Mouse (Mus musculus) left cerebral cortex, postnatal 25 days (tissue): ENCODE measurements around the gene Ankrd13a. TPM values are rescaled to one million over a fixed set of nuclear protein-coding genes. Genes with fewer than 3 reads are reported as not detected.
A peak's percentile ranks its signal among the peaks of the same experiment; 100 is the strongest.

Experiments
- DNase-seq, 2 experiments: peaks; one replicate each; pipeline ENCODE4 v3.0.0; 2022; ENCODE audit warnings: low spot score in 2 of 2, mixed read lengths in 1 of 2
- intact Hi-C: fragments of 180-260 bp; cut with DNase I; formaldehyde crosslinking; loops from one replicate; pipeline ENCODE4 v1.15.1; 2025
- total RNA-seq, 2 experiments: library from RNA; stranded (reverse); gene quantifications; 2 replicates each; pipeline ENCODE4 v1.2.3; 2021

Gene Ankrd13a
- 10 to 100 TPM; 30.6 to 34.9 TPM for total RNA-seq

DNA sequence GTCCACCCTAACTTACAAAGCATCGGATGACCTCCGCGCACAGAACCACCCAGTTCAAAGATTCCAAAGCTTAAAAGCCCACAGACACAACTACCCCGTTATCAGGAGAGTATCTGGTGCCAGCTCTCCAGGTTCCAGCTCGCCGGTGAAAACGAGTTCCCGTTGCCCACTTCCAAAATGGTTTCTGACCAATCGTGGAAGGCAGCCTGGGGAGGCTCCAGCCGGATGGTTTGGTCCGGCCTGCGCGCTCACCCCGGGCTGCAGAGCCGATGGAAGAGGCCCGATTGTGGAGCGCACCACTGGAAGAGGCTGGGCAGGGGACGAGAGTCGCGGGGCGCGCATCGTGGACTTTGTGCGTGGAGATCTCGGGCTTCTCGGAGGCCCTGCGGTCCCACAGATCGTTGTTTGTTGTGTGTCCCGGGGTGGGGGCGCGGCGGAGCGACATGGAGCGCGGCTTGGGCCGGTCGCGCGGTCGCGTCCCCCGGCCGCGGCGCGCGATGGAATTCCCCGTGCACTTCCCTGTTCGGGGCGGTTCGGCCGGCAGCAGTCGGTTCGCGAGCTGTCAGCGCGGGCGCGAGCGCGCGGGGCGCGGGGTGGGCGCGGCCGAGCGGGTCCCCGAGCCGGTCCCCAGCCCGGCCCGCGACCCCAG lies at the start of gene Ankrd13a:
TSS of gene Ankrd13a (plus strand) at position 275 of the 649 bp plus-strand sequence.
- peak; percentile 92 to 96 for DNase-seq
- intact Hi-C loops = loop anchor here (5.0 kb wide), 1 partner anchor 207 kb away; the partner anchor contains the start of gene Fam222a

GRCm38 (mm10) chr5:114728160-114728559 lies 46.3 kb upstream of the Ankrd13a start:
- DNase-seq = no peak
- intact Hi-C loops = no loop called here

GRCm38 (mm10) chr5:114730129-114730528 lies 44.3 kb upstream of the Ankrd13a start:
- intact Hi-C loops = no loop called here
- no peak for DNase-seq

DNA sequence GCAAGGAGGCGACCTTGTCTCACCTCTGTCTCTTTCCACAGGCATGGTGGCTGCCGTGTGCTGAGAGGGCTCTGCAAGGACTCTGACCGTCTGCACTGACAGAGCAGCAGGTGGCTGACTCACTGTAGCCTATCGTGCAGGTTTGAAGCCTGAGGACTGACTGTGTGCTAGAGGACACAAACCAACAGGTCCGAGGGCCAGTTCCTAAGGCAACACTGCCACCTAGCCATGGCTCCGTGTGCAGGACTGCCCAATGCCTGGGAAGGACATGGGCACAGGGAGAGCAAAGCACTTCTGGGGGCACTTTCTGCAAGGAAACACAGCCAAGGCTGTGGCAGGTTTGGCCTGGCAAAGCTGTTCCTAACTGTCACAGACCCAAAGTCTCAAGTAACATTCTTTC lies 43.0 kb upstream of the Ankrd13a start:
- no peak for DNase-seq
- intact Hi-C loops = no loop called here

DNA sequence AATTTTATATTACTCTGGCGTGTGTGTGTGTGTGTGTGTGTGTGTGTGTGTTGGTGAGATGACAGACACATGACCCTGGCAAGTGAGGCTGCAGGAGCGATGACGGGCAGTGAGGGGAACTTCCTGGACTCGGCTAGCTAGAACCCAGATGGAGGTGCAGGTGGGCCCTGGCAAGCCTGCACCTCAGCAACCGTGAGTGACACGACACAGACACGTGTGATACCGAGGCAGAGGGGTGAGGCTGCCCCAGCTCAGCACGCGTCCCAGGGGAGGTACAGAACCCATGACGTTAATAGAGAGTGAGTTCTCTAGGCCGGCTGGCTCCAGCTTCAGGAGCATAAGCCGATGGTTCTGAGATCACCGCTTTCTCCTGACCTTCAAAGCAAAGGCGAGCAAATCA lies 42.5 kb upstream of the Ankrd13a start:
- DNase-seq = no peak
- intact Hi-C loops = no loop called here

DNA sequence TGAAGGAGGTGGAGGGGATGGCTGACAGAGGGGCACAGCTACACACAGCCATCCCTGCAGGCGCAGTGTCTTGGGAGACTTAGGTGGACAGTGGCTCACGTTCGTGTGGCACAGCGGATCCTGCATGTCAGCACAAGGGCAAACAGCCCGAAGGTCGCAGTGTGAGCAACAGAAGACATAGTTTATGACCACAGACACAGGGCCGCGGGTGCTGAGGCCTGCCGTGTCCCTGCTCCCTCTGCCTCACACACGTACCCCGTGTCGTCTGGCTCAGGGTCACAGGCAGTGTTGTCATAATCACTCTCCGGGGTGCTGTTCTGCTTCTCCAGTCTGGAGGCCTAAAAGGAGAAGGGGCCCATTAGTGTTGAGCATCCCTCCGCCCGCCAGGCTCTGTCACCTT lies 40.9 kb upstream of the Ankrd13a start:
- intact Hi-C loops = no loop called here
- DNase-seq = no peak

DNA sequence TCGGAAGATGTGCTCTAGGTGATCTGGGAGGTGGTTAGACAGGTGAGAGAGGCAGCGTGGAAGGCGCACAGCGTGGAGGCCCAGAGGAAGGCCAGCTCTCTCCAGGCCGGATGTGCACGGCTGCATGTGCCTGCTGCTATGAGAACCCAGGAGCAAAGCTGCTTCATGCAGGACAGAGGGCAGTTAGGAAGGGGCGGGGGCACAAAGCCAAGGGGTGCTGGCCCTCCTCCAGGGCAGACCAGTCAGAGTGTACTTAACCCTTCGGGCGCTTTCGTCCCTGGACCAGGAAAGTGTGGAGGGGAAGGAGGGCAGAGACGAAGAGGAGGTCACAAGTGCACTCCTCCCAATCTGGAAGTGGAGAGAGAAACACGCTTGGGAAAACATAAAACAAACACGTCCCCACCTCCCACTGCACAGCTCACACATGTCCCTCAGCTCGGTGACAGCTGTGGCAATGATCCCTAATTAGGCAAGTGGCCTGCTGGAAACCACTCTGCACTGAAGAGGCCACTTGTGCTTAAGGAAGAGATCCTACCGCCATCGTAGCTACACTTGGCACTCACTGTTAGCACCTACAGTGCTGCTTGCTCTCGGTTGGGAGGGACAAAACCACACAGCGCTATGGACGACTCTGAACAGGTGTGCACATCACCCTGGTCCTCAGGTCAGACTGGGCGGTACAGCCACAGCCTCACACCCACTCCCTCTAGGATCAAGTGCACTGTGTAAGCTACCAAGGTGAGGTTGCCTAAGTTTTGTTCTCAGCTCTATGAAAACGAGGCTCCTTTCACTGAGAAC lies 37.2 kb upstream of the Ankrd13a start:
- intact Hi-C loops = no loop called here
- no peak for DNase-seq

DNA sequence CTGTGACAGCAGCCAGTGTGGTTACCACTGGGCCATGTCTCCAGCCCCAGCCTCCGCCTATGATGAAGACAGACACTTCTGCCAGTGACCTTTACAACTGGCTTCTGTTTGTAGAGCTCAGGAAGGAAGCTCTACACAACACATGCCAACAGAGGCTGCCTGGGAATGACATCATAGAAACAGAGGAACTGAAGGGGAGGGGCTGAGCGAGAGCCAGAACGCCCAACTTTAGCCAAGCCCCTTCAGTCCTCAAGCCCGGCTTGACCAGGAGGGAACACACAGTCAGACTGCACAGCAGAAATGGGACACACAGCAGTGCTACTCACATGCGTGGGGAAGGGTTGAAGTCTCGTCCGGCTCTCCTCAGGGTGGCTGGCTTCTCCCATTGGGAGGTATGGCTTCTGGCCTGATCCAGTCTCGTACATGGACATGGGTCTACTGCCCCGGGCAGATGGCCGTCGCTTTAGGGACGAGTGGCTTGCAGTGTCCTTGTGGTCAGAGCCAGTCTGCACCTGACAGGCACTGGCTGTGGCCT lies 35.7 kb upstream of the Ankrd13a start:
- intact Hi-C loops = no loop called here
- DNase-seq = no peak

DNA sequence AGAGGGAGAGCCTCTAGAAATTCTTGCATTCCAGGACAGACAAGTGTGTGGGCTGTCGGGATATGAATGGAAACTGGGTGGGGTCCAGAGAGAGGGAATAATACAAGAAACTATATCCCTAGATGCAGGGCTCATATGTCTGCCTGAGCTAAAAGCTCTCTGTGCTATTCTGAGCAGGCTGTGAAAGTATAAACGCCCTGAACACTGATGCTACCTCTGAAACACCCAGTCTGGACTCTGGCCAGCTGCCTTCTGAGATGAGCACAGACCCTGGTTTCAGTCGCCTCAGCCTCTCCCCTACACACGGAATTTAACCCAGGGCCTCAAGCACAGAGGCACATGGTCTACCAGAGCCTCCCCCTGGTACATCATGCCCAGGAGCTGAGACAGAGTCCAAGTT lies 33.9 kb upstream of the Ankrd13a start:
- peak in 1 of 2 experiments; percentile 62 for DNase-seq
- intact Hi-C loops = no loop called here

- intact Hi-C loops = no loop called here
- DNase-seq = no peak
Measured at GRCm38 (mm10) chr5:114742572-114742971, 31.9 kb upstream of the Ankrd13a start.

DNA sequence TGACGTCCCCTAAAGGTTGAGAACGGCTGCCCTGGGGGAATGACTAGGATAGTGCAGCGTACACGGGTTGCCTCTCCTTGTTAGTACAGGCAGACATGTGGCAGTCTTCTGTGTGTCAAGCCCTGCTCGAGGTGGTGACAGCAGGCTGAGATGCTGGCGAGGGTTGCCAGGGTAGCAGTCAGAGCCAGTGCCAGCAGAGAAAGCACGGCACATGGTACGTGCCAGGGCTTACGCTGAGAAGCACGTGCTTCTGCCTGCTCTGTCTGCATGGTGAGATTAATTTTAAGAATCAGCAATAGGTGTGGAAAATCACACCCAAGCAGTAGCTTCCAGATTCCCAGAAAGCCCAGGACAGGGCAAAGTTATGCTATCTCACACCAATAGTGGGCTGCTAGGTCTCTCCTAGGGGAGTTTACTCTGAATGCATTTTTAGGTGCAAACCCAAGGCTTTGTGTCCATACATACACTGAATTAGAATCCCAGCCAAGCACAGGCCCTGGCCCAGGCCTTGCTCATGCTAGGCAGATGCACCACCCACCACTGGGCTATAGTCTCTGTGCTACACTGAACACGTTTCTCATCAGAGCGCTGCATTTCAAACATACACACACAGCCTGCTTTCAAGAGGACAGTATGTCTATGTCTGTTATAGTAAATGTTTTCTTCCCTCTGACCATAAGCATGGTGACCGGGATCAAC lies 31.3 kb upstream of the Ankrd13a start:
- peak; percentile 27 to 28 for DNase-seq
- intact Hi-C loops = no loop called here

DNA sequence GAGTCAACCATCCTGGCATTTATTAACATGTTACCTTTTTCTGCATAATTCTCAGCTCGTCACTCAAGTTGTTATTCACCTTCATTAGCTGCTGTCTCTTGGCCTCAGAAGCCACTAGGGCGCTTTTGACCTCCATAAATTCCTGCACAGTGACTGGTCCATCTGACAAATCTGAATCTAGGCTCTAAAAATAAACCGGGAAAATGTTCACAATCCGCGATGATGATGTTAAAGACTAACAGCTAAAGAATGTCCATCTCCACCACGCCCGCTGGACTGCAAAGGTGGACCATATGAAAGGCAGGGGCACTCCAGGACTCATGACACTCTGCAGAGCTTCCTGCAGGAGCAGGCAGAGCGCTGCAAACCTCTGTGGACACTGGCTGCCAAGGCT lies 30.8 kb upstream of the Ankrd13a start:
- DNase-seq = no peak
- intact Hi-C loops = no loop called here

DNA sequence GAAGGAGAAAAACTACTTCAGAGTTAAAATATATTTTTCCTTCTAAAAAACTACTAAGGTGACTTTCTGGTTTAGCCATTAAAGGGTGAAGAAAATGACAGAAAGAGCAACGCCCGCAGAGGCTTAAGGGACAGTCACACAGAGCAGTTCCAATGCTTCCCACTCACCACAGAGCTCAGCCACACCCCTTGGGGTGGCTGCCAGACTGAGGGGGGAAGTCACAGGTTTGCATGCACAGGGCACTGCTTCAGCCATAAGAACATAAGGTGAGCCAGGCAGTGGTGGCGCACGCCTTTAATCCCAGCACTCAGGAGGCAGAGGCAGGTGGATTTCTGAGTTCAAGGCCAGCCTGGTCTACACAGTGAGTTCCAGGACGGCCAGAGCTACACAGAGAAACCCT lies 28.9 kb upstream of the Ankrd13a start:
- intact Hi-C loops = no loop called here
- peak in 1 of 2 experiments; percentile 46 for DNase-seq

GRCm38 (mm10) chr5:114746886-114747285 lies 27.6 kb upstream of the Ankrd13a start:
- intact Hi-C loops = no loop called here
- no peak for DNase-seq

- no peak for DNase-seq
- intact Hi-C loops = no loop called here
Measured at GRCm38 (mm10) chr5:114747521-114747920, 27.0 kb upstream of the Ankrd13a start.

GRCm38 (mm10) chr5:114750325-114750724 lies 24.2 kb upstream of the Ankrd13a start:
- intact Hi-C loops = no loop called here

DNA sequence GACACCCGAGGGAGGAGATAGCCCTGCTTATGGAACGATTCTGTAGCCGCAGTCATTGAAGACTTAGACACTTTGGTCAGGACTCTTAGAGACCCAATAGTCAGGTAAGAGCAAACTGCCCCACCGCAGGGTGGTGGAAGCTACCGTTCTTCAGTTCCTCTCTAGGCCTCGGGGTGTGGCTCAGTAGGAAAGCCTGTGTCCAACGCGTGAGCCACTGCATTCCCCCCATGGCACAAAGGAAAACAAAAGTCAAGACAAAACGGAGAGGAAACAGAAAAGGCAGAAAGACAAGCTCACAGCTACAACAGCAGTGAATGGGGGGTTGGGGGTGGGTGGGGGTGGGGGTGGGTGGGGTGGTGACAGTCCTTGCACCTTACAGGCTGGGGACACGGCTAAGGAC lies 22.1 kb upstream of the Ankrd13a start:
- no peak for DNase-seq
- intact Hi-C loops = no loop called here

More at GRCm38 (mm10) chr5:114750325-114750724, 24.2 kb upstream of the Ankrd13a start:
- DNase-seq = no peak

DNA sequence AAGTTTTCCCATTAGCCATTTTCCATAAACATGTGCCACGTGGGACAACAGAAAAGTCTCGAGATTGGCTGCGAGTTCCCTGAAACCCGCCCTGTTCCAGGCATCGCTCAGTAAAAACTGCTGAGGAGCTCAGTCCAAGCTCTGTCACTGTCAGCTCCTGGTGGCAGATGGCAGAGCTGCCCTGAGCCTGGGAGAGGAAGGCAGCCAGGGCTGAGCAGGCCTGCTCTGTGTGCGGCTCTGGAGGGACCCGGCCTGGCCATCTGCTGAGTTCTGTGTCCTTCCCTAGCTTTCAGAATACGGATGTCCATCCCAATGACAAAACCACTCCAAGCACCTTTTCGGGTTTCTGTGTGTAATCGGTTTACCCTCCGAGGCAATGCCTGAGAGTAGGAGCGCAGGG lies 21.1 kb upstream of the Ankrd13a start:
- DNase-seq = no peak
- intact Hi-C loops = no loop called here

DNA sequence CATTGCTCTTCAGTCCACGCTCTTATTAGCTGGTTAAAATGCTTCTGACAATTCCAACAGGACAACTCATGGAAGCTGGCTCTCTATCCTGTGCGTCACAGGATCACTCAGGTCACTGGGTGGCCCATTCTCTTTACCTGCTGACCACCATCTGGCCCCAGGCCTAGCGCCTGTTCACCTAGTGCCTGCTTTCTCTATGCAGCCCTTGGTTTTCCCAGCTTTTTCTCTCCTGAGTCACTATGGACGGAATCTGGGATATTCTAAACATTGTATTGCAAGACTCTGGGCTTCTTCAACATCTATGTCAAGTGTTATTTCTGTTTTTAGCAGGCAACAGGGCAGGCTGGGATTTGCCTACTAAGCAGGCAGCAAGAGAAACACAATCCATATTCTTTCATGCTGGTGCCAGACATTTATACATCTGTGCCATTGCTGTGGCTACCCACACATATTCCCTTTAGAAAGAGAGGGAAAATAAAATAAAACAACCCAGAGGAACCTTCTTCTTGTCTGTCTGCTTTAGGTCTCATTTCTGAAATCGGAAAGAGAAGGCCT lies 14.9 kb upstream of the Ankrd13a start:
- DNase-seq = peak in 1 of 2 experiments; percentile 78
- intact Hi-C loops = no loop called here

DNA sequence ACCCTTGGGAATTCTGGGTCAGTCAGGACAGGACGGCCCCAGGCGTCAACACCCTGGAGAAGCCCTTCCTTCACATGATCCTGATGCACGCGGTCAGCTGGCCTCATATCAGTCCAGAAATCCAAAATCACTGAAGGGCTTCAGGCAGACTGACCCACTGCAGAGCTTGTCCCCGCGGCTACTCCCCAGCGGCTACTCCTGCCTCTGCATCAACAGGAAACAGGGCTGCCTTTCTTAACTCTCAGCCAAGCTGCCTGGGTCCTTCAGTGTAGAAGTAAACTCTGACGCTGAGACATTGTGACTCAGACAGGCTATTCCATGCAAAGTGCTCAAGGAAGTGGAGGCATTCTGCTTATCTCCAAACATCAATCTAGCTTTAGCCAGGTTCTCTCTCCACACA lies 12.5 kb upstream of the Ankrd13a start:
- no peak for DNase-seq
- intact Hi-C loops = no loop called here
